ENCODE assay signal across 25 mouse cellular contexts in genomic region chr4:84944100-84944499, GRCm38 (mm10).
"Had no signal": no experiment of that assay in that cellular context is flagged by ENCODE, and none has a peak within 500 bp of the region (broad histone marks: within the 10 kb centered on the region; RNA-seq: fewer than 3 reads in every experiment).

No protein-coding gene starts in this region.

- ATAC-seq: hindbrain, postnatal 0 days; intestine, embryonic 16.5 days had no signal

- H3K27me3 ChIP-seq: heart, embryonic 13.5 days; heart, embryonic 15.5 days; hindbrain, embryonic 15.5 days; kidney, embryonic 15.5 days; limb, embryonic 12.5 days had no signal

- H3K4me3 ChIP-seq: heart, adult 2 months; heart, embryonic 13.5 days; heart, embryonic 15.5 days; hindbrain, embryonic 15.5 days; kidney, embryonic 15.5 days; left cerebral cortex, adult 2 months; limb, embryonic 10.5 days; limb, embryonic 12.5 days had no signal

- H3K4me1 ChIP-seq: hindbrain, embryonic 15.5 days had no signal

- H3K4me2 ChIP-seq: heart, embryonic 11.5 days; heart, embryonic 13.5 days; heart, embryonic 15.5 days; hindbrain, embryonic 15.5 days; kidney, embryonic 15.5 days; limb, embryonic 12.5 days; liver, embryonic 11.5 days had no signal

- DNase-seq: gastrocnemius, postnatal 14 days; gastrocnemius, postnatal 36 days; heart, adult 11 months; heart, adult 2 months; heart, postnatal 14 days; heart, postnatal 36 days; kidney, adult 11 months; kidney, adult 2 months; kidney, adult 9 months; kidney, postnatal 14 days; kidney, postnatal 36 days; layer of hippocampus, adult 9-11 months; liver had no signal

- H3K36me3 ChIP-seq: heart, embryonic 13.5 days; heart, embryonic 15.5 days; hindbrain, embryonic 15.5 days; kidney, embryonic 15.5 days; limb, embryonic 10.5 days; limb, embryonic 12.5 days had no signal

- H3K9ac ChIP-seq: heart, embryonic 13.5 days; heart, embryonic 15.5 days; hindbrain, embryonic 15.5 days; kidney, embryonic 15.5 days; limb, embryonic 12.5 days had no signal

- H3K27ac ChIP-seq: heart, adult 2 months; heart, embryonic 13.5 days; heart, embryonic 15.5 days; hindbrain, embryonic 15.5 days; hindbrain, postnatal 0 days; kidney, embryonic 15.5 days; kidney, postnatal 0 days; left cerebral cortex, adult 2 months; limb, embryonic 10.5 days; limb, embryonic 12.5 days had no signal

- H3K9me3 ChIP-seq: heart, embryonic 13.5 days; heart, embryonic 15.5 days; hindbrain, embryonic 15.5 days; kidney, embryonic 15.5 days; limb, embryonic 10.5 days had no signal
